Mouse (Mus musculus) urinary bladder, postnatal 14 days (tissue): ENCODE measurements around the gene Mpig6b.

Experiments
- DNase-seq: peaks from one replicate; pipeline ENCODE4 v3.0.0; 2021; ENCODE audit warnings: low spot score

Gene Mpig6b

DNA sequence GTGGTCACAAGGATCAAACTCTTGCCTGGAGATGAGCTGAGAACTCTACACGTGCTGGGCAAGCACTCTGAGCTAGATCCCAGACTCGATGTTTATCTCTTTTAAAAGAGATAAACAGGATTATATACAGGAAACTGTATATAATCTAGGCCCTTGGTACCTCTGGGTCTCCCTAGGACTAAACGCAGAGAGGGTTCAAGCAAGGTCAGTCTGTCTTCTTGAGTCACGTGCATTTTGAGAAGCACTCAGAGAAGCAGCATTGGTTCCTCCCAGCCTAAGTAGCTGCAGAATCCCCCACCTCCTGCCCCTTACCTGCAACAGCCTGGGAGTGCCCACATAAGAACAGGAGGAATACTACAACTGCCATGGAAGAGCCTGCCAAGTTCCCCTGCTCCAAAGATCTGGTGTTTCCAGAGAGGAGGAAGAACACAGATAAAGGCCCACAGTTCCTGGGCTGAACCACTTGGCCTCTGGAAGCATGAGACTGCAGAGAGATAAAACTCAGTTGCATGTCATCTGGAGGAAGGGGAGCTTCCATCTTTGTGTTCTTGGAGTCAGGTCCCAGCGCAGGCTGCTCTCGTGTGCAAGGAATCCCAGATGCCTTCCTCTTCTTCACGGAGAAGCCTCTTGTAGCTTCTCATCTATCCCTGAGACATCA lies 19.4 kb upstream of the Mpig6b start, which contains the start of gene Ly6g6f:
TSS of gene Ly6g6f (minus strand) at position 403 of the 658 bp plus-strand sequence.
- no peak for DNase-seq

DNA sequence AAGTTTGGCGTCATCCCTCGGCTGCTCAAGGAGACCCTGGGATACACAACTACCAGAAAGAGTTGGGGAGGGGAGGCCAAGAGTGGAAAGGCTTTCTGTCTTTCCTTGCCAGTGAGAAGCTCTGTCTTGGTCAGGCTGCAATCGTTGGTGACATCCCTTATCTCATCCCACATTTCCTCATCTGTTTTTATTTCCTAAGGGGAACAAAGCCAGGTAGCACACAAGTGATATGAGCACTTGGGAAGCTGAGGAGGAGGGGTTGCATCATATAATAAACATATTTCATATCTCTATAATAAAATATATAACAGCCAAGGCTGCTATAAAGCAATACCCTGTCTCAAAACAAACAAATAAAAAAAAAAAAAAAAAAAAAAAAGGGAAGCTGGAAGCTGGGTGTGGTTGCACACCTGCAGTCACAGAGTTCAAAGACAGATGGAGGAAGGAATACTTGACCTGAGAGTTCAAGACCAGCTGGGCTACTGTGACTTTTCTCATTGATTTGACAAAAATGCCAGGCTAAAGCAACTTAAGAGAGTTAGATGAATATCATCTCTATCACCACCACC lies 18.0 kb upstream of the Mpig6b start:
- DNase-seq = no peak

DNA sequence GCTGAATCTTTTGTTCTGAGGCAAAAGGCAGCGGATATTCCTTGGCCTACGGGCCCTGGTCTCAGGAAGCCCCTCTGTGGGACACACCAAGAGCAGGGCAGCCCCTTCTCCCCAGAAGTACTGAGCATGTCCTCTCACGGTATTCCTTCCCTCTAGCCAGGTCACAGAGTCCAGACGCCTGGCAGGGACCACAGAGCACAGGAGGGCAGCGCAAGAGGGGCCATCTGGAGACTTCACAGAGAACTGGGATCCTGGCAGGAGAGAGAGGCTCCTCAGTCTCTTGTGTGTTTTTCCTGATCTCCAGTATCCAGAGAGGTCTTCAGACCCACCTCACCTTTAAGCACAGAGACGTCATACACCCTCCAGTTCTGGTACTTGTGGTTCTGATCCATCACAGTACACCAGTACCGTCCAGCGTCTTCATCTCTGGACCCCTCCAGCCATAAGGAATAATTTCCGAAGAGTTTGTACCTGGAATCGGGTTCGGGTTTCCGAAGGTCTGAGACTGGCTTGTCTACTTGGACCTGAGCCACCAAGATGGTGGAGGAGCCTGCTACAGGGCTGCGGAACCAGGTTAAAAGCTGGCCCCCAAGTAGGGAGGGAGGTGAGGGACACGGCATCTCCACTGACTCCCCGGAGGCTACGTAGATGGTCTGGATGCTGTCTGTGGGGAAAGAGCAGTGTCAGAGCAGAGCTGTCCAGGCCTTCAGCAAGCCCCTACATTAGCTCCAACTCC lies 17.0 kb upstream of the Mpig6b start:
- no peak for DNase-seq

DNA sequence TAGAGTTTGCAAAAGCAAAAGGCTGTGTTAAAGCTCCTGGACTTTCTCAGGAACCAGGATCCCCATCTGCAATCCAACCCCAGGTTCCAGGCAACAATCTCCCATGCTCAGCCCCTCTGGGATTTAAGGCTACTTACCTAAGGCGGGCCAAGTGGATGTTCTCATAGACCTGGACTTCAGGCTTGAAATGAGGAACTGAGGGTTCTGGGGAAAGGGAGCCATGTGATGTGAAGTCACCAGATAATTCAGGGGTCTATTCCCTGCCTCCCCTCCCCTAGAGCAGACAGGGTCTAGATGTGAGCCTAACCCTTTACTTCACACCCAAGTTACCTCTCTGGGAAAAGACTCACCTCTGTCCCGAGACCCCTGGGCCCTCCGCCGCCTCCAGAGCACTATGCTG lies 14.7 kb upstream of the Mpig6b start:
- DNase-seq = no peak

DNA sequence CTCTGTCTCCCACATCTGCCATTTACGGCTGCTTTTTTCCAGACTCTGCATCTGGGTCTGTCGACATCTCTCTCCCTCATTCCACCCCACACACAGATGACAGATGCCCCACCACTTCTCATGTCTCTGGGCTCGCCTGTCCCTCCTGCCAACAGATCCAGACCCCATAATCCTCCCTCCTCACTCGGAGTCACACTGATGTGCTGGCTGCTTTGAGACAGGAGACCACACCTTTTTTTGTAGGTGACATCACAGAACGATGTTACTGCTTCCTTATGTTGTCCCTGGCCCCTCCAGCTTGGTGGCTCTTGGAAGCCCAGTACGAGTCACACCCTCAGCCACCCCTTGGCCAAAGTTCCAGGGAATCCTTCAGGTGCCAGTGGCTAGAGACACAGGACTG lies 14.3 kb upstream of the Mpig6b start:
- no peak for DNase-seq

DNA sequence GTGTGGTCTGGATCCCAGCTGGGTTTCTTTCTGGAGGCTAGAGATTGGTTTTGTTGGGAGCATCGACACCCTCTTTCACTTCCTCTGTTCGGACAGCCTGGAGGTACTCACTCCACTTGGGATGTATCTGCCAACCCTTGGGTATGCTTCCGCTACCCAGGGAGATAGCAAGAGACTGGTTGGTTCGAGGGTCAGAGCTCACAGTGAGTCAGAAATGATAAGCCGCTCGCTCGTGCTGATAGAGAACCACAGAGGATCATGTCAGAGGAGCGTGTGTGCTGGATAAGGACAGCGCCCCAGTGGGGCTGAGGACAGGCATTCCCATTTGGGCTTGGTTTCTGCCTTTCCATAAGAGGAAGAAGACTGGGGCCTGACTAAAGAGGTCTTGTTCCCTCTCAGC lies 13.8 kb upstream of the Mpig6b start:
- no peak for DNase-seq

DNA sequence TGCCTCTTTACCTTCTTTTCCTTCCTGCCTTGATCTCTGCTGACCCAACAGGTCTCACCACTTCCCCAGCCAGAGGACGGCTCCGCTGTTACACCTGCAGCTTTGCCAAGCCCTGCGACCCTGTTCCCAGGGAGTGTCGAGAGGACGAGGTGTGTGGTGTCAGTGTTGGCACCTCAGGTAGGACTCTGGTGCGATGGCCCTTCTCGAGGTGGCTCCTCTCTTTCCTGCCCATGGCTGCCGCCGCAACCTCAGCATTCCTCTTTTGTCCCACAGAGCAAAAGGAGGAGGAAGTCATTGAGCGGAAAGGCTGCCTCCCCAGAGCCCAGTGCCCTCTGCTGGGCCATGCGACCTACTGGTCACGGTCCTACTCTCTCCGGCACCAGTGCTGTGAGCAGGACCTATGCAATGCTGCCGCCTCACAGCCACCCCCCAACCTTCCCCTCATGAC lies 11.8 kb upstream of the Mpig6b start, which contains the start of gene Ly6g6d:
TSS of gene Ly6g6d (minus strand) at position 280 of the 448 bp plus-strand sequence.
- peak; percentile 62 for DNase-seq

DNA sequence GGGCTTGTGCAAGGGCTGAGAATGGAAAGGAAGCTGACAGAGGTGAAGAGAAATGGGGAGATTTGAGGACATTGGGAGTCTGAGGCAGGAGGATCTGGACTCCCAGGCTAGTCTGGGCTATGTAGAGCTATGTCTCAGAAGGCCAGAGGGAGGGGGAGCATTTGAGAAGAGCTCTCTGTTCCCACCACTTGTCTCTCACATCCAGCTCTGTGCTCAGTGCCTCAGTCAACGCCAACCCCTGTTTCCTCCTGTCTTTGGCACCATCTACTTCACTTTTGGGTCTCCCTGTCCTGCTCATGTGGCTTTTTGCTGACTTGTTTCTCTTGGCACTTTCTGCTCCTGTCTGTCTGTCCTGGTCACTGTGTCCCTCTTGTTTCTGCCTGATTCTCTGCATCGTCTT lies 11.3 kb upstream of the Mpig6b start:
- no peak for DNase-seq

DNA sequence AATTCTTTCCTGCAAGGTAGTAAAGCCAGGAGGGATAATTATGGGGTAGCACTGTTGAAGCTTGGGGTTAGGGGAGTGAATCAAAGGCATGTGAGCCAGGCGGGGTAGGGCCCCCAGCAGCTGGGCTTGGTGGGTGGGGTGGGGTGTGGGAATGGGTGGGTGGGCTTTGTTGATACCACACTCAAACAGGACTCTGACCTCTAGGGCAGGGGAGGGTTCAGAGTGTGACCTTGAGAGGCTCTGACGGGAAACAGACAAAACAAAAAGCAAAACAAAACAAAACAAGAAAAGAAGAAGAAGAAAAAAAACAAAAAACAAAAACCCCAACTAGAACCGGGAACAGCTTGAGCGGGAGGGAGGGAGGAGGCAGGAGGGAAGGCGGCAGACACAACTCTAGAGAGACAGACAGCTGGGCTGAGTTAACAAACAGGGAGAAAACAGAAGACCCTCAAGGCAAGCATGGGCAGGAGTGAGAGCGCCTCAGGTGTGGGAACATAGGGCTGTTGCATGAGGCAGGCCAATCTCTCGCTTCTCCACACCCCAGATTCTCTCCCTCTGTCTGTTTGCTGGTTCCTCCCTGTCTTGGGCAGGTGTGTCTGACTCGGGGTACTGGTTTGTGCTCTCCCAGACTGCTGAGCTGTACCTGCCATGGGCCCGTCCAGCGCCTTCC lies 10.7 kb upstream of the Mpig6b start, which contains the start of gene Ly6g6e:
TSS of gene Ly6g6e (plus strand) at position 396 of the 670 bp plus-strand sequence.
- no peak for DNase-seq

DNA sequence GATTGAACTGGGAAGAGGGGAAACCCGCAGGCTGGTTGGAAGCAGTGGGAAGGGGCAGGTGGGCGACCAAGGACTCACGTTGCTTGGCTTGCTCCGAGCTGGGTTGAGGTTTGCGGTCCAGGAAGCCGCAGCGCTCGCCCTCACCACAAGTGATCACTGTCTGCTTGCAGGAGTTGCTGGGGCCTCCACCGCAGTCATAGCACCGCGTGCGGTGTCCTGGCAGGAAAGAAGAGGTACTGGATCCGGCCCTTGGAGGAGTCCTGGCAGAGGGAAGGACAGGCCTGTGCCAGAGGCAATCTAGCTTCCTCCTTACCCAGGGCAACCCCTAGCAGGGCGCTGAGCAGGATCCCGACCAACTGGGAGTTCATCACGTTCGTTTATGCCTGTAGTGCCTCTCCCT lies 8.1 kb upstream of the Mpig6b start:
- DNase-seq = no peak

DNA sequence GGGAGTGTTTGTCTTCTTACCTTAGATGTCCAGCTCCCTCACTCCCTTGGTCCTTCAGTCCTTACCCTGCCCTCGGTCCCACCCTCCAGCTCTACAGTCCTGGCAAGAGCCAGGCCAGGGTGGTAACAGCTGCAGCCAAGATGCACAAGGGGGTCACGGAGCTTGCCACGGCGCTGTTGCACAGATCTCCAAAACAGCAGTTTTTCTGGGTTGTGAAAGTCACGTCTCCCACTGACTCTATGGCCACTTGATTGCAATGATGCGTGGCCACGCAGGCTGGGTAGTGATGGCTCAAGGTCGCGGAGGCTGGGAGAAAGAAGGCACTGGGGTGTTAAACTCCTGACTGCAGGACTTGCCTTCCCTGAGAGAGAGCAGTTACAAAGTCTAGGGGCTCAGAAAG lies 5.5 kb upstream of the Mpig6b start:
- no peak for DNase-seq

DNA sequence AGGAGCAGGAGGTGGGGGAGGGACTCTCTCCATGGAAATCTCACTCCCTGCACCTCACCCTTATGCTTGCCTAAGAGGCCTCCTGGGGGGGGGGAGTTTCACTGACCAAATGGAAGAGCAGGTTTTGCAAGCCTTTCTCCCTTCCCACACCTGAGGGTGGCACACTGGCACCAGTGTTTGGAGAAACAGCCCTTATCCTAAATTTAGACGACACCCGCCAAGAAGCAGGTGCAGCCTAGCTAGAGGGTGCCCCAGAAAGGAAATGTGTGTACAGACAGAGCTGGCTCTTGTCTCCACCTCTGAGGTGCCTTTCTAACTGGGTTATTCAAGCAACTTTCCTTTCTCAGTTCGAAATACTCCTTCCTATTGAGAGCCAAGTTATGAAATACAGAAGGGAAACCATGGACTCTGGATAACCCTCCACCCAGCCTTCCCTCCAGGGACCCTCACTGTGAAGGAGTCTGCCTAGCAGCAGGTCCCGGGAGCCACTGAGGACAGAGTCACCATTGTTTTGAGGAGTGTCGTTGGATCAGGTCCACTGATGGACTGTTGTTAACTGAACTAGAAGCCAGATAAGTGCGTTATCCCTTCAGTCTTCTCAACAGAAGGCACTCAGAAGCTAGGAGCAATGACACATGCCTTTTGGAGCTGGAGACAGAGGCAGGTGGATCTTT lies 4.7 kb upstream of the Mpig6b start:
- peak; percentile 36 for DNase-seq

DNA sequence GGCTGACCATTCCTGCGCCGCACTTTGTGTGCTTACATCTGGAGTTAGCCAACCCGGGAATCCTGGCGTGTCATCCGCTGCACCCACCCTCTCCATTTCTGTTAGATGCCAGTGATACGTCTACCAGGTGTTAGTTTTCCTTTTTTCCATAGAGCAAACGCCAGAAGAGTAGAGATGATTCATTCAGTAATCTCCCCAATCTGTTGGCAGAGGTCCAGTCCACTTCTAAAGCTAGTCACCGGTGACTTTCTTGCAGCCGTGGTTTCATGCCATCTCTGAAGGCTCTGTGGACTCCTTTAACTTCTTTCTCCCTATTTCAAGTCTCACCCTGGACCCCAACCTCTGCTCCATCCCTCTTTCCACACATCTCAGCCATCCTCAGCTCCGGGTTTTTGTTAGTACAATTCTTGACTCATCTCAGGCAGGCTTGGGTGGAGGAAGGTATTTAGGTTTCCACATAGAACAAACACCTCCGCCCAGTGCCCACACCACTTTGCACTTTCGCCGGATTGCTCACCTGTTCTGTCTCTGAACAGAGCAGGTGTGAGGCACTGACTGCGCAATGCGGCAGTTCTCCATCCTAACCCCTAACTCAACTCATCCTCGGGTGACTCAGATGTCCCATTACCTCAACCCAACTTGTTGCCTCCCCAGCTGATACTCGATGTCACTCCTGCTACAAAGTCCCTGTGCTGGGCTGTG lies 2.4 kb upstream of the Mpig6b start:
- peak; percentile 58 for DNase-seq

DNA sequence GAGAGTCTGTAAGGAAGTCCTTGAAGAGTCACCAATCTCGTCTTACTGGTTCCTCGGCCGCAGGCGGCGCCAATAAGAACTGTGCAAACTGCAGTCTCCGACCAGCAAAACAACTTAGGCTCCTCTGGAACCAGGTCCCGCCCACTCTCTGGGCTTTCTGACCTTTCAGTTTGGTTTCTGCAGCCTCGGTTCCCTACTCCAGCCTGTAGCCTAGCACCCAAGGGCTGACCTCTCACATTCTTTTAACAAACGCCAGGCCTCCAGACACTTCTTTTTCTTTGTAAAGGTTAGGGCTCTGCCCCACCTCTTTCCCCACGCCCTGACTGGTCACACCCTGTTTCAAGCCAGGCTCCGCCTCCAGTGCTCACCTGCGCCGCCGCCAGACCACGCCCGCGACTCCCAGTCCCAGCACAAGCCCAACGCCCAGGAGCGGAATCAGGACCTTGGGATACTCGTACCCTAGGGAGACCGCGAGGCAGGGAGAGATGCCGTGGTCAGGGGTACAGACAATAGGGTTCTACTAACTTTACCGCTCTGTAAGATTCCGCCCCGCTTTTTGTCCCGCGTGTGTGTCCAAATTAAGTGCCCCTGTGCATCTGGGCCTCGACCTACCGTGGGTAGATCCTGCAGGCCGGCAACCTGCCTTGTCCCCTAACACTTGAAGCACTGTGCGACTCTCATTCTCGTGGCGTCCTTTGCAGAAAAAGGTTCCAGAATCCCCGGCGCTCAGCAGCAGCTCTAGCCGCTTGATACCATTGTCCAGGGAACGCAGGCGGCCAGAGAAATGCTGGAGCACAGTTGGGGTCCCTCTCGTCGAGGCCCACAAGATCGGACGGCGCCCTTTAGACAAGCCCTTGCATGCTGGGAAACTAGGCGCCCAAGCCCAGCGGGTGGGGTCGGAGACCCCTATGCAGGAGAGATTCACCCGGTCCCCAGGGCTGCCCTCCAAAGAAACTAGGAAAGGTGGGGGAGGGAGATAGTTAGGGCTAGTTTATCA lies 735 bp downstream of the Mpig6b start, which contains the start of gene Ly6g6c:
TSS of gene Ly6g6c (plus strand) at position 438 of the 997 bp plus-strand sequence.
- peak; percentile 86 for DNase-seq

DNA sequence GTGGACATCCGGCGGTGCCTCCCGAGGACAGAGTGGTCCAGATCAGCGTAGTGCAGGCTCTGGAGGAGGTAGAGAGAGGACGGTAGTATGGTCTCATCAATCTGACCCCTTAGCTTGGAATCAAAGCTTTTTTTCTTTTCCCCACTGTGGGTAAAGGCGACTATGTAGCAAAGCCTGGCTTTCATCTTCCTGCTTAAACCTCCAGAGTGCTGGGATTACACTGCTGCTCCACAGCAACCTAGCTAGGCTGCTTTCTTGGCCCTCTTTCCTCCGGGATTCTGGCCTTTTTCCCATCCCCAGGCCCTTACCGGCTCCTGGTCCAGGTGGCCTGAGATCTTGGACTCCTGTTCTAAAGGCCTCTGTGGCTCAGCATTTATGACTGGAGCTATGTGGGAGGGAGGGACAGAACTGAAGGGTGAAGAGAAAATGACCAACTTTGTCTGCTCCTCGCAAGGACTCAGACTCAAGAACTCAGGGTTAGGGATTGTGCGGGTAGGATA lies 1.6 kb downstream of the Mpig6b start:
- DNase-seq = no peak

DNA sequence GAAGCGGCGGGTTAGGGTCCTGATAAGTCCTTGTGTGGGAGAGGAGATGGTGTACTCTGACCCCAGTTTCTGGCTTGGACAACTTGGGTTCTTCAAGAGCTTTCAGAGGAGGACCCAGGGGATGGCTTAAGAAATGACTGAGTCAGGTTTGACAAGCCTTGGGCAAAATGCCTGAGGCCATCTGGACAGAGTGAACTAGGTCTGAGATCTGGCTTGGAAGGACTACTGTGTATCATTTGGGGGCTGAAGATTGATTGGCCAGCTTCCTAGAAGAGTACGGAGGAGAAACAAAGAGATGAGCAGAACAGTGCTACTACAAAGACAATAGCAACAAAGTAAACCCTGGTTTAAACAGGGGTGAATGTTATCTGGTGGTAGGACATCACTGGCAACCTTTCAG lies 2.5 kb downstream of the Mpig6b start:
- no peak for DNase-seq

DNA sequence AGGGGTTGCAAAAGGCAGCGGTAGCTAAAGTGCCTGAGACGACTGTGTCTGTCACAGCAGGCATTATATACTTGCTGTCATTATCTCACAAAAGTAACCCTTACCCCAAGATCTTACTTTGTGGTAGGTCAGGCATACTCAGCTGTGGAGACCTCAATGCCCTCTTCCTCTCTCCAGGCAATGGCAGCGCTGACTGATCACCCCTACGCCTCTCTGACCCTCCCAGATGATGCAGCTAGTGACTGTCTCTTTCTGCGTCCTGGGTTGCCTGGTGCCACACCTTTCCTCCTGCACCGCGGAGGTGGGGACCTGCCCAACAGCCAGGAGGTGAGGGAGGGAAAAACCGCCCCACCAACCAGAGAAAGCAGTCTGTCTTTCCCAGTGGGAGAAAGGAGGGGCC lies 4.7 kb downstream of the Mpig6b start:
- no peak for DNase-seq

DNA sequence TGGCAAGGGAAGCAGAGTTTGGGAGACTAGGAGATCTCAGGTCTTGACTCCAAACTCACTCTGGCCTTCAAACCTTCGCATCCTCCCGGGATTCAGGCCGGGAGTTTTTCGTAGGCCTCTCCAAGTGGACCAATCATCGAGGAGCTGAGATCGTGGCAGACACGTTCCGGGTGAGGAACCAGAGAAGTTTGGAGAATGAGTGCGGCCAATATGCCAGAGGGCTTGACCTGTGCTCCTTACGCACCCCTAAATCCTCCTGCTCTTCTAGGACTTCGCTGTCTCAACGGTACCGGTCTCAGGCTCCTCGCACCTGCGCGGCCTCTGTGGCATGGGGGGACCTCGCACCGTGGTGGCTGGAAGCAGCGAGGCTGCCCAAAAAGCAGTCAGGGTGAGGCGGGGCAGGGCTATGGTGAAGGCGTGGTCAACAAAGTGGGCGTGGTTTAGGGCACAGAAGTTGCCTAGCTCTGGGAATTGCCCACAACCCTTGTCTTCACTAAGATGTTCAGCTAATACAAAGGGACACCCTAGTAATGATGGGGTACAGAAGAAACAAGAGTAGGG lies 5.2 kb downstream of the Mpig6b start:
- peak; percentile 47 for DNase-seq

DNA sequence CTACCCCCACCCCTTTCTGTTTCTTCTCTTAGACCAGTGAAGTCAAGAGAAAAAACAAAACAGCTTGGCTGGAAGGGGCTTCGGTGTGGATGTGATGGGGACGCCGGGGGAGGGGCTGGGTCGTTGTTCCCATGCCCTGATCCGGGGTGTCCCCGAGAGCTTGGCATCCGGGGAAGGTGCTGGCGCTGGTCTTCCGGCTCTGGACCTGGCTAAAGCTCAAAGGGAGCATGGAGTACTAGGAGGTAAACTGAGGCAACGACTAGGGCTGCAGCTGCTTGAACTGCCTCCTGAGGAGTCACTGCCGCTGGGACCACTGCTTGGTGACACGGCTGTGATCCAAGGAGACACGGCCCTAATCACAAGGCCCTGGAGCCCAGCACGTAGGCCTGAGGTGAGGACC lies 5.9 kb downstream of the Mpig6b start:
- DNase-seq = no peak
